In the genomic region with DNA sequence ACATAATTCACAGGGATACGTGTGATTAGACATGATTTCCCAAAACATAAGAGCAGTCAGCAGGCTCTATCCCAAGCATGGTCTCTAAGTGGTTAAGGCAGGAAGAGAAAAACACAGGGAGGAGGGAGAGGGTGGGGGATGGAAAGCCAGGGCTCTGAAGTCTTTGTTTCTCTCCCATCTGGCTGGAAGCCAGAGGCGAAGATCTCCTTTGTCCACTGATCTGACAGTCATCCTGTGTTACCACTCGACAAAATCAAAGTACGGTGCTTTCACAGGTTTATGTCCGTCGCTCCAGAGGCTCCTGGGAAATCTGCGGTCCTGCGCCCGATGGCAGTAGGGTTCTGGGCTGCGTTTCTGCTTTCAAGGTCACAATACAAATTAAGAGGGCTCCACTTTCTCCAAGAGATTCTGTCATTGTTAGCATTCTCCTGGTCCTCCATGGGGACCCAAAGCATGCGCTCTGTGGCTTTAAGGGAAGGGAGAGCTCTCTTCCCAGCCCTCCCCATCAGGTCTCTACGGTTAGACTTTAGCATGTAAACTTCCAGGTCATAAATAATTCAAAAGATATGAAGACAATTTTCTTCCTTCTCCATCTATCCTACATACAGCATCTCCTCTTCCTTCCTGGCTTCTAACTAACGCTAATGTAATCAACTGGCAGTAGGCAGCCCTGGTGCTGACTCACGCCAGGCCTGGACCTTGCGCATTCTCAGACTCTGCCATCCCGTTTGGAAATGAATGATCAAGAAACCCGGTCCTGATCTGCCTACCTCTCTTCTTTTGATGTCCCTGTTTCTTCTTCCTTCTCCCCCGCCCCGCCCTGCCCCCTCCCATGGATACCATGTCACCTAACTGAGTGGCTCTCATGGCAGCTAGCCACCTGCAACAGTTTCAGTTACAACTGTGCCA, we compare ENCODE assay signal across 9 mouse cellular contexts.
A peak's percentile ranks its signal among the peaks of the same experiment; 100 is the strongest.
DNase-seq lines count a peak whose midpoint lies in the region.
"Had no signal": no experiment of that assay in that cellular context is flagged by ENCODE, and none has a peak within 500 bp of the region (broad histone marks: within the 10 kb centered on the region; RNA-seq: fewer than 3 reads in every experiment).

No protein-coding gene starts in this region.

- peaks cover 62% of the 10 kb centered on the region for H3K4me1 ChIP-seq in hindbrain, embryonic 10.5 days (replicated peaks)

- 74% methylated on average over 19 of the region's 19 CpGs for WGBS in hindbrain, embryonic 10.5 days

- no peaks in the 10 kb centered on the region for H3K9me3 ChIP-seq in hindbrain, embryonic 10.5 days
- H3K9me3 ChIP-seq: limb, embryonic 15.5 days had no signal

- H3K36me3 ChIP-seq in hindbrain, embryonic 10.5 days = no peaks in the 10 kb centered on the region
- H3K36me3 ChIP-seq: limb, embryonic 15.5 days had no signal

- H3K27ac ChIP-seq in hindbrain, embryonic 10.5 days = peak overlapping the region; percentile 86
- H3K27ac ChIP-seq: limb, embryonic 15.5 days had no signal

- DNase-seq in cerebellum, adult 11-12 months = peak; percentile 15
- no peak for DNase-seq in cerebellum, adult 8-10 months
- DNase-seq in testis, postnatal 10 days (ENCODE audit: low spot score) = peak; percentile 45
- DNase-seq in testis, postnatal 14 days (ENCODE audit: low spot score) = no peak
- DNase-seq in hindbrain, embryonic 10.5 days (ENCODE audit: low spot score) = peak; percentile 47
- DNase-seq in lung, postnatal 36 days = peak; percentile 45
- no peak for DNase-seq in thymus, postnatal 4 days
- DNase-seq in spleen, postnatal 14 days (ENCODE audit: low spot score in 2 of 2) = no peak

- no peaks in the 10 kb centered on the region for H3K27me3 ChIP-seq in hindbrain, embryonic 10.5 days (ENCODE audit: insufficient read depth, poor library complexity, severe bottlenecking)
- H3K27me3 ChIP-seq: limb, embryonic 15.5 days had no signal

- no peak overlapping the region for H3K4me3 ChIP-seq in hindbrain, embryonic 10.5 days
- H3K4me3 ChIP-seq: limb, embryonic 15.5 days had no signal

Comparison
In these comparisons a context has a peak if more than half of its experiments do, and no peak if none do; other contexts are left out.
1. DNase-seq: peak in cerebellum, adult 11-12 months (single experiment), testis, postnatal 10 days (single experiment), hindbrain, embryonic 10.5 days (single experiment) and lung, postnatal 36 days (single experiment); none in cerebellum, adult 8-10 months (single experiment), testis, postnatal 14 days (single experiment), thymus, postnatal 4 days (single experiment) and spleen, postnatal 14 days (0 of 2).